Mouse (Mus musculus): ENCODE data around the gene Vmn1r21. TPM values are rescaled to one million over a fixed set of nuclear protein-coding genes. Genes with fewer than 3 reads are reported as not detected.
A peak's percentile ranks its signal among the peaks of the same experiment; 100 is the strongest.
"Not testable (repeated sequence)": the region's sequence is repeated elsewhere in the genome, so short reads cannot be mapped to it uniquely, and the experiment has no call there.

Gene Vmn1r21
- not detected in 2 replicates for polyA plus RNA-seq (2012; rRNA removed)

- WGBS, result 35% methylated on average over 1 of the region's 1 CpGs
- DNase-seq, result no peak
- H3K27ac ChIP-seq (ENCODE audit: insufficient read depth, low read depth, low read length), result no peak within 1 kb of the TSS
- H3K27me3 ChIP-seq (replicated peaks; ENCODE audit: control insufficient read depth, insufficient read depth, low read length), result no peaks in the 10 kb centered on the region
- H3K36me3 ChIP-seq (ENCODE audit: control insufficient read depth, insufficient read depth, low read length), result no peaks in the 10 kb centered on the region
- H3K4me1 ChIP-seq (ENCODE audit: control insufficient read depth, insufficient read depth, low read length), result no peaks in the 10 kb centered on the region
- TF ChIP-seq POLR2A (IDR thresholded peaks at IDR 0.05; ENCODE audit: low read depth, low read length) (no peak), CTCF (conservative IDR thresholded peaks at IDR 0.05; ENCODE audit: insufficient read depth, insufficient read length, low read depth, low read length) (no peak)
- no peak within 1 kb of the TSS for H3K4me3 ChIP-seq (ENCODE audit: insufficient read depth, low read depth, low read length)
Measured at GRCm38 (mm10) chr6:57850286-57850685, at the start of gene Vmn1r21. Gene Vmn1r21, minus strand, starts transcription at chr6:57850343.

DNA sequence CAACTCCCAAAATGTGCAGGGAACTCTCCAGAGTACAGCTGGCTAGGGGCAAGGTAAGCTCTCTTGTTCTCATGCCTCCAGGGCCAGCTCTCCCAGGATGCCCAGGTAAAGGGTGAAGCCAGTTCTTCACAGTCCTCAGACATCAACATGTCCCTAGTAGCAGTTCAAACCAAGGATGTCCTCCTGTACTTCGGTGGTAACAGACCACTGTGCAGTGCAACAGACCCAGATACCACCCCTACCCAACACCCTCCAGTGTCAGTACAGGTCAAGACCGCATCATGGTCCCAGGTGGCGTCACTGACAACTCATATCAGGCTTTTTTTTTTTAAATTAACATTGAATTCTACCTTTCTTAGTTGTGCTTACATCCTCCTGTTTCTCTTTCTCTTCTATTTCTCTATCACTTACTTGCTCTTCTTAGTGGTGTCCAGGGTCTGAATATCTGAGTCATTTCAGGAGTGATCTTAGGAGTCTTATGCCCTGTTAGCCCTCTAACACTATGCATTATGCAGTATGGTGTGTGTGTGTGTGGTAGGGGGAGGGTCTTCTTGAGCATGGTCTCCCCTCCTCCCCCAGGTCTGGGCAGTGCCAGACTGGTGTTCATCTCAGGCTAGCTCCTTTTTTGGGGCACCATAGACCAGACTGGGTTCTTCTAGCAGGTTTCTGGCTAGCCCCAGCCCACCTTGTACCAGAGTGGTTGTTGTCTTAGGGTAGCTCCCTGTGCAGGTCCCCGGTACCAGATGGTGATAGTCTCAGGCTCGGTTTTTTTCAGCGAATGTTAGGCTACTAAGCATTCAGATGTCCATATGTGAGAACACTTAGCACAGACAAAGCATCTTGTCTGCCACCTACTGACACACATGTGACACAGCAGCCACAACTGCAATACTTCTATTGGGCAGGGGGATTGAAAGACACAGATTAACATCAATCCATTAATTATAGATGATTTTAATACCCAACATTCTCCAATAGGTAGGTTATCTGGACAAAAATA is 9.2 kb upstream of the Vmn1r21 start:
- peak; percentile 32 for DNase-seq

DNA sequence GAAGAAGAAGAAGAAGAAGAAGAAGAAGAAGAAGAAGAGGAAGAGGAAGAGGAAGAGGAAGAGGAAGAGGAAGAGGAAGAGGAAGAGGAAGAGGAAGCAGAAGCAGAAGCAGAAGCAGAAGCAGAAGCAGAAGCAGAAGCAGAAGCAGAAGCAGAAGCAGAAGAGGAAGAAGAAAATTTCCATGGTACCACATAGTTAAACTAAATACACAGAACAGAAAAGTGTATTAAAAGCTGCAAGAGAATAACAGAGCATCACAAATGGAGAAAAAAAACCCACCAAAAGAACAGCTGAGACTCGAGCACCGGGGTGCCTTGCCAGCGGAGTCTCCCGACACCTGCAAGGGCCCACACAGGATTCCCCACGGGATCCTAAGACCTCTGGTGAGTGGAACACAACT is 1.0 kb upstream of the Vmn1r21 start:
- not testable (repeated sequence) for H3K4me1 ChIP-seq (ENCODE audit: control insufficient read depth, insufficient read depth, low read length); H3K4me3 ChIP-seq (ENCODE audit: insufficient read depth, low read depth, low read length); DNase-seq; H3K27me3 ChIP-seq (replicated peaks; ENCODE audit: control insufficient read depth, insufficient read depth, low read length); H3K27ac ChIP-seq (ENCODE audit: insufficient read depth, low read depth, low read length); H3K36me3 ChIP-seq (ENCODE audit: control insufficient read depth, insufficient read depth, low read length)
- WGBS, result 90% methylated on average over 5 of the region's 5 CpGs

More for the DNA sequence above, 9.2 kb upstream of the Vmn1r21 start:
- no peak overlapping the region for H3K27ac ChIP-seq (ENCODE audit: insufficient read depth, low read depth, low read length)
- TF ChIP-seq CTCF (conservative IDR thresholded peaks at IDR 0.05; ENCODE audit: insufficient read depth, insufficient read length, low read depth, low read length) (peak; percentile 55), POLR2A (IDR thresholded peaks at IDR 0.05; ENCODE audit: low read depth, low read length) (no peak)
- no peaks in the 10 kb centered on the region for H3K27me3 ChIP-seq (replicated peaks; ENCODE audit: control insufficient read depth, insufficient read depth, low read length)
- 49% methylated on average over 6 of the region's 6 CpGs for WGBS
- H3K36me3 ChIP-seq (ENCODE audit: control insufficient read depth, insufficient read depth, low read length), result no peaks in the 10 kb centered on the region
- H3K4me1 ChIP-seq (ENCODE audit: control insufficient read depth, insufficient read depth, low read length), result no peaks in the 10 kb centered on the region
- no peak overlapping the region for H3K4me3 ChIP-seq (ENCODE audit: insufficient read depth, low read depth, low read length)

- no peak overlapping the region for H3K4me3 ChIP-seq (ENCODE audit: insufficient read depth, low read depth, low read length)
- no peaks in the 10 kb centered on the region for H3K4me1 ChIP-seq (ENCODE audit: control insufficient read depth, insufficient read depth, low read length)
- no peaks in the 10 kb centered on the region for H3K27me3 ChIP-seq (replicated peaks; ENCODE audit: control insufficient read depth, insufficient read depth, low read length)
- DNase-seq, result no peak
- 72% methylated on average over 2 of the region's 2 CpGs for WGBS
- H3K36me3 ChIP-seq (ENCODE audit: control insufficient read depth, insufficient read depth, low read length), result no peaks in the 10 kb centered on the region
- no peak overlapping the region for H3K27ac ChIP-seq (ENCODE audit: insufficient read depth, low read depth, low read length)
- TF ChIP-seq CTCF (conservative IDR thresholded peaks at IDR 0.05; ENCODE audit: insufficient read depth, insufficient read length, low read depth, low read length), result no peak
- TF ChIP-seq POLR2A (IDR thresholded peaks at IDR 0.05; ENCODE audit: low read depth, low read length), result no peak
Measured at GRCm38 (mm10) chr6:57839693-57840408, 10.3 kb downstream of the Vmn1r21 start.

DNA sequence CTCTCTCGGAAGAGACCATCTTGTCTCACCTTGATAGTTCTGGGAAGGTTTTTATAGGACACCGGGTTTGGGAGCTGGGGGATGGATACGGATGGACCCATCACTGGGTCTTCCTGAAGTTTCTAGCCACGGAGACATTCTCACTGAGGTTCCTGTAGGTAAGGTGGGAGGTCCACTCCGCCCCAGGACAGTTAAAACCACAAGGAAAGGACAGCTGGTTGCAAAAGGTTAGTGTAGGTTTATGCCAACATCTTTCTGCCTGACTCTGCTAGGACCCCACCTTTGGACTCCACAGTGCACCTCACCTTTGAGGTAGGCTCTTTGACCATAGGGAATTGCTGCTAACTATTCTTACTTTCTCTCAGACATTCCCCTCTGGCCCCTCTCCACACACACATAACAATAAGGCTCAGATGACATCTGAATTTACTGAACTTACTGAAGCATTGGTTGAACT is 24.9 kb downstream of the Vmn1r21 start:
- Histone ChIP-seq H3K36me3 (ENCODE audit: control insufficient read depth, insufficient read depth, low read length) (no peaks in the 10 kb centered on the region), H3K4me3 (ENCODE audit: insufficient read depth, low read depth, low read length) (peak overlapping the region; percentile 75), H3K27me3 (replicated peaks; ENCODE audit: control insufficient read depth, insufficient read depth, low read length) (no peaks in the 10 kb centered on the region), H3K27ac (ENCODE audit: insufficient read depth, low read depth, low read length) (no peak overlapping the region), H3K4me1 (ENCODE audit: control insufficient read depth, insufficient read depth, low read length) (no peaks in the 10 kb centered on the region; the same call in 1 of the 2 replicates)
- DNase-seq, result no peak
- 6% methylated on average over 5 of the region's 5 CpGs for WGBS
- no peak for TF ChIP-seq POLR2A (IDR thresholded peaks at IDR 0.05; ENCODE audit: low read depth, low read length)

- DNase-seq, result peak; percentile 69
- no peak for TF ChIP-seq CTCF (conservative IDR thresholded peaks at IDR 0.05; ENCODE audit: insufficient read depth, insufficient read length, low read depth, low read length)
- TF ChIP-seq POLR2A (IDR thresholded peaks at IDR 0.05; ENCODE audit: low read depth, low read length), result no peak
- under 1% methylated on average over 87 of the region's 87 CpGs for WGBS
- H3K4me3 ChIP-seq (ENCODE audit: insufficient read depth, low read depth, low read length), result peak within 1 kb of the TSS; percentile 75
- no peaks in the 10 kb centered on the region for H3K36me3 ChIP-seq (ENCODE audit: control insufficient read depth, insufficient read depth, low read length)
- H3K27me3 ChIP-seq (replicated peaks; ENCODE audit: control insufficient read depth, insufficient read depth, low read length), result no peaks in the 10 kb centered on the region
- no peaks in the 10 kb centered on the region; the same call in 1 of the 2 replicates for H3K4me1 ChIP-seq (ENCODE audit: control insufficient read depth, insufficient read depth, low read length)
- H3K27ac ChIP-seq (ENCODE audit: insufficient read depth, low read depth, low read length), result peak within 1 kb of the TSS; percentile 19
Measured at GRCm38 (mm10) chr6:57824422-57825258, 25.5 kb downstream of the Vmn1r21 start, which contains the start of gene Vopp1. Gene Vopp1, minus strand, starts transcription at chr6:57825159.
